Mouse (Mus musculus) limb, embryonic 14.5 days (tissue): ENCODE results near the gene Tmem204. TPM values are rescaled to one million over a fixed set of nuclear protein-coding genes. Genes with fewer than 3 reads are reported as not detected.

ENCODE experiments used
- ATAC-seq: fragments of 200-750 bp; cut with Nextera tagmentation; 2 replicates; pipeline ENCODE4 v1.8.0; 2017; ENCODE audit warnings: low read depth, moderate number of reproducible peaks, moderate TSS enrichment; ENCODE audit not compliant: low FRiP score
- DNase-seq: peaks from one replicate; pipeline ENCODE4 v3.0.0-alpha.2; 2015; ENCODE audit warnings: low spot score
- H3K27ac ChIP-seq: fragments of 300-500 bp; sonication (generic); replicated peaks from 2 replicates; pipeline ENCODE4 v1.5.1; 2014; ENCODE audit warnings: low read depth, mild to moderate bottlenecking, low read length, moderate library complexity, mixed read lengths
- H3K27me3 ChIP-seq: fragments of 300-500 bp; sonication (generic); 2 replicates; pipeline ENCODE4 v1.6.1; 2014; ENCODE audit warnings: low read length, mixed read lengths; ENCODE audit not compliant: control insufficient read depth, insufficient read depth
- H3K36me3 ChIP-seq: fragments of 300-500 bp; sonication (generic); 2 replicates; pipeline ENCODE4 v1.6.1; 2014; ENCODE audit warnings: mild to moderate bottlenecking, low read length, moderate library complexity, mixed read lengths; ENCODE audit not compliant: control insufficient read depth, insufficient read depth
- H3K4me1 ChIP-seq: fragments of 300-500 bp; sonication (generic); 2 replicates; pipeline ENCODE4 v1.6.1; 2014; ENCODE audit warnings: antibody characterized with exemption, low read length, mixed read lengths; ENCODE audit not compliant: control insufficient read depth, insufficient read depth
- H3K4me2 ChIP-seq: fragments of 300-500 bp; sonication (generic); replicated peaks from 2 replicates; pipeline ENCODE4 v1.6.1; 2014; ENCODE audit warnings: low read depth, mild to moderate bottlenecking, low read length, moderate library complexity; ENCODE audit not compliant: severe bottlenecking
- H3K4me3 ChIP-seq: fragments of 300-500 bp; sonication (generic); replicated peaks from 2 replicates; pipeline ENCODE4 v1.5.1; 2014; ENCODE audit warnings: low read length
- H3K9ac ChIP-seq: fragments of 300-500 bp; sonication (generic); 2 replicates; pipeline ENCODE4 v1.6.1; 2014; ENCODE audit warnings: mild to moderate bottlenecking, low read depth, low read length, moderate library complexity; ENCODE audit not compliant: severe bottlenecking
- H3K9me3 ChIP-seq: fragments of 300-500 bp; sonication (generic); 2 replicates; pipeline ENCODE4 v1.6.1; 2016; ENCODE audit warnings: low read length; ENCODE audit not compliant: control insufficient read depth
- POLR2A ChIP-seq: fragments of 200-500 bp; IDR thresholded peaks from 2 replicates; pipeline ENCODE4 v1.8.0; 2012; ENCODE audit warnings: inconsistent platforms, mild to moderate bottlenecking, moderate library complexity, borderline replicate concordance; ENCODE audit not compliant: insufficient read depth, insufficient read length; ENCODE audit errors: extremely low read depth
- WGBS: fragments of 180-500 bp; shearing (Covaris S2); extraction: QIAGEN DNeasy Blood & Tissue Kit; methylation state at CpG from one replicate; pipeline ENCODE4 v1.1.7; 2014; 5-methylcytosine and 5-hydroxymethylcytosine counted together
- polyA plus RNA-seq, 2 experiments: library from polyadenylated mRNA; depleted of rRNA in 1 of 2; stranded (reverse) in 1 of 2; unstranded in 1 of 2; fragments of >200 nt; fragmentation: Nextera tagmentation in 1 of 2; extraction: Ambion mirVana in 1 of 2; gene quantifications; 2 replicates each; pipeline versions ENCODE4 v1.2.1 to v1.2.3; 2012 to 2014

Gene Tmem204
- polyA plus RNA-seq, 2 experiments: 12.1 to 17.3 TPM

- Histone ChIP-seq H3K9ac (no peak overlapping the region), H3K4me3 (no peak overlapping the region), H3K36me3 (peaks cover 78% of the 10 kb centered on the region), H3K9me3 (no peaks in the 10 kb centered on the region), H3K27ac (no peak overlapping the region), H3K4me1 (no peaks in the 10 kb centered on the region), H3K27me3 (no peaks in the 10 kb centered on the region), H3K4me2 (no peak overlapping the region)
- DNase-seq: no peak
- TF ChIP-seq POLR2A: no peak
- no peak for ATAC-seq
- 74% methylated on average over 16 of the region's 16 CpGs for WGBS
Observed at GRCm38 (mm10) chr17:25107786-25108185, 24.4 kb upstream of the Tmem204 start.

- DNase-seq: no peak
- TF ChIP-seq POLR2A: no peak
- Histone ChIP-seq H3K9me3 (no peaks in the 10 kb centered on the region), H3K27me3 (no peaks in the 10 kb centered on the region), H3K4me3 (no peak overlapping the region), H3K4me1 (no peaks in the 10 kb centered on the region), H3K27ac (no peak overlapping the region), H3K4me2 (no peak overlapping the region), H3K36me3 (peaks cover 85% of the 10 kb centered on the region), H3K9ac (no peak overlapping the region)
- WGBS: 92% methylated on average over 11 of the region's 11 CpGs
- no peak for ATAC-seq
Observed at GRCm38 (mm10) chr17:25101338-25101737, 17.9 kb upstream of the Tmem204 start.

GRCm38 (mm10) chr17:25100052-25100451 is 16.7 kb upstream of the Tmem204 start:
- Histone ChIP-seq H3K27me3 (no peaks in the 10 kb centered on the region), H3K4me1 (no peaks in the 10 kb centered on the region), H3K4me3 (no peak overlapping the region), H3K9me3 (no peaks in the 10 kb centered on the region), H3K9ac (no peak overlapping the region), H3K27ac (no peak overlapping the region), H3K4me2 (no peak overlapping the region), H3K36me3 (peaks cover 73% of the 10 kb centered on the region)
- DNase-seq (no peak), ATAC-seq (no peak)
- TF ChIP-seq POLR2A: no peak
- WGBS: 91% methylated on average over 6 of the region's 6 CpGs

GRCm38 (mm10) chr17:25096221-25096620 is 12.8 kb upstream of the Tmem204 start:
- WGBS: 84% methylated on average over 2 of the region's 2 CpGs
- H3K36me3 ChIP-seq: peaks cover 53% of the 10 kb centered on the region
- TF ChIP-seq POLR2A: no peak

GRCm38 (mm10) chr17:25090450-25090849 is 7.1 kb upstream of the Tmem204 start:
- Histone ChIP-seq H3K27me3 (no peaks in the 10 kb centered on the region), H3K4me2 (no peak overlapping the region), H3K4me3 (no peak overlapping the region), H3K9me3 (no peaks in the 10 kb centered on the region), H3K36me3 (peaks cover 28% of the 10 kb centered on the region), H3K9ac (no peak overlapping the region), H3K27ac (no peak overlapping the region), H3K4me1 (no peaks in the 10 kb centered on the region)
- WGBS: 91% methylated on average over 10 of the region's 10 CpGs
- TF ChIP-seq POLR2A: no peak
- DNase-seq (no peak), ATAC-seq (no peak)

More at GRCm38 (mm10) chr17:25096221-25096620, 12.8 kb upstream of the Tmem204 start:
- ATAC-seq (no peak), DNase-seq (no peak)
- Histone ChIP-seq H3K9ac (no peak overlapping the region), H3K4me2 (no peak overlapping the region), H3K27me3 (no peaks in the 10 kb centered on the region), H3K9me3 (no peaks in the 10 kb centered on the region), H3K4me3 (no peak overlapping the region), H3K27ac (no peak overlapping the region), H3K4me1 (no peaks in the 10 kb centered on the region)

- peaks cover 25% of the 10 kb centered on the region for H3K36me3 ChIP-seq
- H3K27me3 ChIP-seq: no peaks in the 10 kb centered on the region
- no peaks in the 10 kb centered on the region for H3K9me3 ChIP-seq
- WGBS: 88% methylated on average over 10 of the region's 10 CpGs
- H3K4me2 ChIP-seq: no peak overlapping the region
- H3K4me3 ChIP-seq: no peak overlapping the region
- H3K27ac ChIP-seq: no peak overlapping the region
- TF ChIP-seq POLR2A: no peak
- no peak overlapping the region for H3K9ac ChIP-seq
- no peak for DNase-seq
- no peak for ATAC-seq
- peaks cover 5% of the 10 kb centered on the region for H3K4me1 ChIP-seq
Observed at GRCm38 (mm10) chr17:25089158-25089557, 5.8 kb upstream of the Tmem204 start.
